Mouse (Mus musculus): ENCODE data around the gene Fam216b. TPM values are rescaled to one million over a fixed set of nuclear protein-coding genes. Genes with fewer than 3 reads are reported as not detected.
A peak's percentile ranks its signal among the peaks of the same experiment; 100 is the strongest.

Gene Fam216b
- polyA plus RNA-seq (2016; fragmentation: Nextera tagmentation; extraction: Ambion mirVana) = not detected in 2 replicates

GRCm38 (mm10) chr14:78088907-78089306 is at the start of gene Fam216b:
Gene Fam216b, minus strand, starts transcription at chr14:78089007.
- no peaks in the 10 kb centered on the region for H3K9me3 ChIP-seq
- H3K27me3 ChIP-seq = no peaks in the 10 kb centered on the region
- H3K36me3 ChIP-seq (replicated peaks) = no peaks in the 10 kb centered on the region
- no peak within 1 kb of the TSS for H3K4me3 ChIP-seq (replicated peaks)
- 92% methylated on average over 6 of the region's 6 CpGs for WGBS
- no peak within 1 kb of the TSS for H3K27ac ChIP-seq
- H3K9ac ChIP-seq = no peak within 1 kb of the TSS
- no peaks in the 10 kb centered on the region for H3K4me1 ChIP-seq
- H3K4me2 ChIP-seq = no peak within 1 kb of the TSS
- no peak for ATAC-seq (ENCODE audit: low FRiP score)

GRCm38 (mm10) chr14:78132368-78133052 is 43.7 kb upstream of the Fam216b start:
- Histone ChIP-seq H3K36me3 (replicated peaks) (no peaks in the 10 kb centered on the region), H3K9ac (no peak overlapping the region), H3K9me3 (0 out of 2 replicates have a peak, but pooled peaks cover 5% of the 10 kb centered on the region), H3K4me3 (replicated peaks) (no peak overlapping the region), H3K27ac (no peak overlapping the region), H3K27me3 (no peaks in the 10 kb centered on the region), H3K4me1 (peaks cover 12% of the 10 kb centered on the region), H3K4me2 (no peak overlapping the region)
- peak; percentile 88; the same call in 1 of the 2 replicates for ATAC-seq (ENCODE audit: low FRiP score)
- WGBS = 19% methylated on average over 5 of the region's 5 CpGs

GRCm38 (mm10) chr14:78126670-78127069 is 37.9 kb upstream of the Fam216b start:
- no peak overlapping the region for H3K27ac ChIP-seq
- H3K36me3 ChIP-seq (replicated peaks) = no peaks in the 10 kb centered on the region
- no peaks in the 10 kb centered on the region for H3K4me1 ChIP-seq
- no peak overlapping the region for H3K4me2 ChIP-seq
- H3K4me3 ChIP-seq (replicated peaks) = no peak overlapping the region
- ATAC-seq (ENCODE audit: low FRiP score) = no peak
- H3K9me3 ChIP-seq = no peaks in the 10 kb centered on the region
- H3K9ac ChIP-seq = no peak overlapping the region
- no peaks in the 10 kb centered on the region for H3K27me3 ChIP-seq
- 74% methylated on average over 3 of the region's 3 CpGs for WGBS

- H3K4me3 ChIP-seq (replicated peaks) = no peak overlapping the region
- H3K9ac ChIP-seq = no peak overlapping the region
- no peaks in the 10 kb centered on the region for H3K9me3 ChIP-seq
- H3K36me3 ChIP-seq (replicated peaks) = no peaks in the 10 kb centered on the region
- WGBS = 14% methylated on average over 3 of the region's 3 CpGs
- H3K4me2 ChIP-seq = no peak overlapping the region
- no peak for ATAC-seq (ENCODE audit: low FRiP score)
- H3K27ac ChIP-seq = no peak overlapping the region
- H3K27me3 ChIP-seq = no peaks in the 10 kb centered on the region; the same call in 1 of the 2 replicates
- H3K4me1 ChIP-seq = peaks cover 19% of the 10 kb centered on the region
Measured at GRCm38 (mm10) chr14:78120286-78120685, 31.5 kb upstream of the Fam216b start.

- Histone ChIP-seq H3K9ac (no peak overlapping the region), H3K4me2 (no peak overlapping the region), H3K27ac (no peak overlapping the region), H3K4me3 (replicated peaks) (no peak overlapping the region), H3K27me3 (no peaks in the 10 kb centered on the region; the same call in 1 of the 2 replicates), H3K9me3 (no peaks in the 10 kb centered on the region), H3K4me1 (peaks cover 19% of the 10 kb centered on the region), H3K36me3 (replicated peaks) (no peaks in the 10 kb centered on the region)
- no peak for ATAC-seq (ENCODE audit: low FRiP score)
- 56% methylated on average over 10 of the region's 10 CpGs for WGBS
Measured at GRCm38 (mm10) chr14:78119449-78120200, 30.8 kb upstream of the Fam216b start.

GRCm38 (mm10) chr14:78117671-78118070 is 28.9 kb upstream of the Fam216b start:
- H3K4me2 ChIP-seq = no peak overlapping the region
- no peaks in the 10 kb centered on the region for H3K36me3 ChIP-seq (replicated peaks)
- ATAC-seq (ENCODE audit: low FRiP score) = no peak
- WGBS = 66% methylated on average over 4 of the region's 4 CpGs
- H3K27me3 ChIP-seq = no peaks in the 10 kb centered on the region; the same call in 1 of the 2 replicates
- no peak overlapping the region for H3K4me3 ChIP-seq (replicated peaks)
- H3K27ac ChIP-seq = no peak overlapping the region
- H3K9ac ChIP-seq = no peak overlapping the region
- H3K9me3 ChIP-seq = no peaks in the 10 kb centered on the region
- H3K4me1 ChIP-seq = peaks cover 19% of the 10 kb centered on the region

GRCm38 (mm10) chr14:78117268-78117667 is 28.5 kb upstream of the Fam216b start:
- no peak overlapping the region for H3K4me3 ChIP-seq (replicated peaks)
- no peak; the same call in 1 of the 2 replicates for ATAC-seq (ENCODE audit: low FRiP score)
- no peak overlapping the region for H3K4me2 ChIP-seq
- H3K9me3 ChIP-seq = no peaks in the 10 kb centered on the region
- H3K36me3 ChIP-seq (replicated peaks) = no peaks in the 10 kb centered on the region
- H3K27ac ChIP-seq = no peak overlapping the region
- 50% methylated on average over 2 of the region's 2 CpGs for WGBS
- H3K27me3 ChIP-seq = no peaks in the 10 kb centered on the region; the same call in 1 of the 2 replicates
- H3K9ac ChIP-seq = no peak overlapping the region
- H3K4me1 ChIP-seq = peaks cover 19% of the 10 kb centered on the region

GRCm38 (mm10) chr14:78112466-78112865 is 23.7 kb upstream of the Fam216b start:
- H3K27me3 ChIP-seq = no peaks in the 10 kb centered on the region
- H3K4me3 ChIP-seq (replicated peaks) = no peak overlapping the region
- 90% methylated on average over 3 of the region's 3 CpGs for WGBS
- no peaks in the 10 kb centered on the region for H3K36me3 ChIP-seq (replicated peaks)
- H3K9me3 ChIP-seq = no peaks in the 10 kb centered on the region
- ATAC-seq (ENCODE audit: low FRiP score) = no peak
- H3K27ac ChIP-seq = no peak overlapping the region
- peaks cover under 1% of the 10 kb centered on the region; the same call in 1 of the 2 replicates for H3K4me1 ChIP-seq
- no peak overlapping the region for H3K4me2 ChIP-seq
- H3K9ac ChIP-seq = no peak overlapping the region

- no peak overlapping the region for H3K4me3 ChIP-seq (replicated peaks)
- no peak overlapping the region for H3K27ac ChIP-seq
- no peaks in the 10 kb centered on the region for H3K36me3 ChIP-seq (replicated peaks)
- no peaks in the 10 kb centered on the region for H3K9me3 ChIP-seq
- H3K4me2 ChIP-seq = no peak overlapping the region
- no peak for ATAC-seq (ENCODE audit: low FRiP score)
- no peaks in the 10 kb centered on the region for H3K4me1 ChIP-seq
- 92% methylated on average over 3 of the region's 3 CpGs for WGBS
- no peaks in the 10 kb centered on the region for H3K27me3 ChIP-seq
- no peak overlapping the region for H3K9ac ChIP-seq
Measured at GRCm38 (mm10) chr14:78110871-78111270, 22.1 kb upstream of the Fam216b start.

- Histone ChIP-seq H3K27ac (no peak overlapping the region), H3K9me3 (no peaks in the 10 kb centered on the region), H3K4me3 (replicated peaks) (no peak overlapping the region), H3K4me1 (no peaks in the 10 kb centered on the region), H3K9ac (no peak overlapping the region), H3K4me2 (no peak overlapping the region), H3K27me3 (no peaks in the 10 kb centered on the region), H3K36me3 (replicated peaks) (no peaks in the 10 kb centered on the region)
- WGBS = 31% methylated on average over 4 of the region's 4 CpGs
- peak; percentile 55; the same call in 1 of the 2 replicates for ATAC-seq (ENCODE audit: low FRiP score)
Measured at GRCm38 (mm10) chr14:78109419-78109818, 20.6 kb upstream of the Fam216b start.

GRCm38 (mm10) chr14:78108388-78108787 is 19.6 kb upstream of the Fam216b start:
- Histone ChIP-seq H3K4me2 (no peak overlapping the region), H3K4me1 (no peaks in the 10 kb centered on the region), H3K9ac (no peak overlapping the region), H3K36me3 (replicated peaks) (no peaks in the 10 kb centered on the region), H3K27me3 (no peaks in the 10 kb centered on the region), H3K9me3 (no peaks in the 10 kb centered on the region), H3K4me3 (replicated peaks) (no peak overlapping the region), H3K27ac (no peak overlapping the region)
- 87% methylated on average over 3 of the region's 3 CpGs for WGBS
- no peak for ATAC-seq (ENCODE audit: low FRiP score)

- no peak for ATAC-seq (ENCODE audit: low FRiP score)
- no peaks in the 10 kb centered on the region for H3K36me3 ChIP-seq (replicated peaks)
Measured at GRCm38 (mm10) chr14:78089591-78089990, 784 bp upstream of the Fam216b start.

More at GRCm38 (mm10) chr14:78089591-78089990, 784 bp upstream of the Fam216b start:
- Histone ChIP-seq H3K27ac (no peak overlapping the region), H3K4me2 (no peak overlapping the region), H3K4me1 (no peaks in the 10 kb centered on the region), H3K27me3 (no peaks in the 10 kb centered on the region), H3K4me3 (replicated peaks) (no peak overlapping the region), H3K9ac (no peak overlapping the region), H3K9me3 (no peaks in the 10 kb centered on the region)
- WGBS = 77% methylated on average over 4 of the region's 4 CpGs

All from forebrain, embryonic 12.5 days (tissue).